Mouse (Mus musculus) olfactory bulb, adult 2 months (tissue): Measurements from ENCODE around the gene Ust.

Experiments used
- CTCF ChIP-seq: fragments of 200-500 bp; IDR thresholded peaks from 2 replicates; pipeline ENCODE4 v1.5.1; 2012; ENCODE audit warnings: low read depth, mild to moderate bottlenecking, low read length, moderate library complexity; ENCODE audit not compliant: insufficient read depth
- POLR2A ChIP-seq: fragments of 200-500 bp; IDR thresholded peaks from 2 replicates; pipeline ENCODE4 v1.6.1; 2012; ENCODE audit warnings: mild to moderate bottlenecking, low read depth, low read length, moderate library complexity; ENCODE audit not compliant: insufficient read depth

- no peak for TF ChIP-seq POLR2A
- no peak for TF ChIP-seq CTCF
These were observed 301.7 kb downstream of the Ust start for GRCm38 (mm10) chr10:8216946-8217345.
